31 mouse cellular contexts compared by ENCODE assay signal in the genomic region with DNA sequence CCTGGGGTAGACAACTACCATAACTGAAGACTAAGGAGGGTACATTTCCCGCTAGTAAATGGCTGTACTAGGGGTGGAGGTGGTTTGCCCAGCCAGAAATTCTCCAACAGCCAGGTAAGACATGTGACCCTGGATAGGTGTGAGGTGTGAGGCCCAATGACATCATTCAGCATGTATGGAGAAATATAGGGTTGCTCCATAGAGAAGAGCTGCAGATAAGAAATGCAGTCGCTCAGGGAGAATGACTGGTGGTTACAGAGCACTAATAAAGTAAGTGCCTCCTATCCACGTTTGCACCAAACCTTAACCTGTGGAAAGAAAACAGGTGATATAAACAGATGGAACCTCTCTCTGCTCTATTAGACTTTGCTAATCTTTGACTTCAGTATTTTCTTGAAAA.
"Had no signal": no experiment of that assay in that cellular context is flagged by ENCODE, and none has a peak within 500 bp of the region (broad histone marks: within the 10 kb centered on the region; RNA-seq: fewer than 3 reads in every experiment).

No protein-coding gene starts in this region.

- DNase-seq: left cerebral cortex, postnatal 4 days; liver; liver, embryonic 13.5 days; liver, postnatal 0 days; lung, adult 18-20 months; lung, adult 2 months; lung, embryonic 14.5 days; lung, postnatal 10 days; lung, postnatal 14 days; lung, postnatal 36 days; lung, postnatal 4 days; midbrain, embryonic 14.5 days had no signal

- ATAC-seq: liver, embryonic 12.5 days; liver, postnatal 0 days; lung, postnatal 0 days; midbrain, embryonic 13.5 days; midbrain, embryonic 15.5 days; midbrain, embryonic 16.5 days had no signal

- H3K4me2 ChIP-seq: limb, embryonic 12.5 days; limb, embryonic 13.5 days; limb, embryonic 15.5 days; liver, embryonic 11.5 days; liver, embryonic 12.5 days; liver, embryonic 13.5 days; liver, embryonic 15.5 days; lung, embryonic 14.5 days; lung, embryonic 15.5 days; midbrain, embryonic 11.5 days; midbrain, embryonic 12.5 days; midbrain, embryonic 13.5 days; midbrain, embryonic 15.5 days; neural tube, embryonic 12.5 days had no signal

- H3K36me3 ChIP-seq: limb, embryonic 10.5 days; limb, embryonic 12.5 days; limb, embryonic 13.5 days; limb, embryonic 15.5 days; liver, embryonic 12.5 days; liver, embryonic 13.5 days; liver, embryonic 15.5 days; lung, embryonic 15.5 days; midbrain, embryonic 12.5 days; midbrain, embryonic 13.5 days; midbrain, embryonic 15.5 days; neural tube, embryonic 12.5 days had no signal

- H3K9me3 ChIP-seq: limb, embryonic 10.5 days; limb, embryonic 12.5 days; limb, embryonic 13.5 days; limb, embryonic 15.5 days; liver, embryonic 12.5 days; liver, embryonic 13.5 days; liver, embryonic 15.5 days; lung, embryonic 15.5 days; megakaryocyte, embryonic 14.5 days; midbrain, embryonic 12.5 days; midbrain, embryonic 13.5 days; midbrain, embryonic 15.5 days; neural tube, embryonic 12.5 days had no signal

- H3K9ac ChIP-seq: limb, embryonic 12.5 days; limb, embryonic 13.5 days; limb, embryonic 15.5 days; liver, embryonic 12.5 days; liver, embryonic 13.5 days; liver, embryonic 14.5 days; liver, embryonic 15.5 days; liver, postnatal 0 days; lung, embryonic 14.5 days; lung, embryonic 15.5 days; midbrain, embryonic 12.5 days; midbrain, embryonic 13.5 days; midbrain, embryonic 15.5 days; neural tube, embryonic 12.5 days had no signal

- H3K27me3 ChIP-seq: limb, embryonic 12.5 days; limb, embryonic 13.5 days; limb, embryonic 15.5 days; liver, embryonic 12.5 days; liver, embryonic 13.5 days; liver, embryonic 15.5 days; lung, embryonic 15.5 days; megakaryocyte, embryonic 14.5 days; midbrain, embryonic 12.5 days; midbrain, embryonic 13.5 days; midbrain, embryonic 15.5 days; neural tube, embryonic 12.5 days had no signal

- H3K27ac ChIP-seq: limb, embryonic 10.5 days; limb, embryonic 12.5 days; limb, embryonic 13.5 days; limb, embryonic 15.5 days; liver, embryonic 12.5 days; liver, embryonic 13.5 days; liver, embryonic 14.5 days; liver, embryonic 15.5 days; lung, embryonic 15.5 days; macrophage; midbrain, embryonic 12.5 days; midbrain, embryonic 13.5 days; midbrain, embryonic 15.5 days; neural tube, embryonic 12.5 days had no signal

- H3K4me1 ChIP-seq: limb, embryonic 10.5 days; limb, embryonic 12.5 days; limb, embryonic 13.5 days; limb, embryonic 15.5 days; liver, embryonic 12.5 days; liver, embryonic 13.5 days; liver, embryonic 15.5 days; lung, embryonic 15.5 days; megakaryocyte, embryonic 14.5 days; midbrain, embryonic 12.5 days; midbrain, embryonic 13.5 days; midbrain, embryonic 15.5 days; neural tube, embryonic 12.5 days had no signal

- H3K4me3 ChIP-seq: limb, embryonic 10.5 days; limb, embryonic 12.5 days; limb, embryonic 13.5 days; limb, embryonic 15.5 days; liver, embryonic 12.5 days; liver, embryonic 13.5 days; liver, embryonic 15.5 days; lung, embryonic 15.5 days; megakaryocyte, embryonic 14.5 days; midbrain, embryonic 12.5 days; midbrain, embryonic 13.5 days; midbrain, embryonic 15.5 days; myocyte; neural tube, embryonic 12.5 days had no signal
